Mouse (Mus musculus) fat pad, adult 2 months (tissue): ENCODE results near the gene Rfx7.
"Not testable (repeated sequence)": the region's sequence is repeated elsewhere in the genome, so short reads cannot be mapped to it uniquely, and the experiment has no call there.

ENCODE experiments used
- DNase-seq: peaks from one replicate; pipeline ENCODE4 v3.0.0-alpha.2; 2011; ENCODE audit warnings: low read depth, low spot score; ENCODE audit errors: extremely low read depth

The Rfx7 gene

GRCm38 (mm10) chr9:72662691-72663533 lies 130.9 kb downstream of the Rfx7 start:
- DNase-seq = no peak

DNA sequence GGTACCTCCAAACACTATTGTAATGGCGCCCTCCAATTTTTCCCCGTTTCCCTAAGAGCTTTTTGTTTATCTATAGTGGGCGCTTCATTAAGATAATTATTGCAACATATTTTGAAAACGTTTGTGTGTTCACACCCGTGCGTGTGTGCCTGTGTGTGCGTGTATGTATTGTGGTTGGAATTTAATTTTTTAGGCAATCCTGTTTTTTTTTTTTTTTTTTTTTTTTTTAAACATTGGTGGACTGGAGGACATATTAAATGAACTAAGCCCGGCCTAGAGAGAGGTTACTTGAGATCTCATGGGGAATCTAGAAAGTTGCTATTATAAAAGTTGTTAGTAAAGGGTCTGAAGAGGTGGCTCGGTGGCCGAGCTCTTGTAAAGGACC lies 131.5 kb downstream of the Rfx7 start:
- no peak for DNase-seq

DNA sequence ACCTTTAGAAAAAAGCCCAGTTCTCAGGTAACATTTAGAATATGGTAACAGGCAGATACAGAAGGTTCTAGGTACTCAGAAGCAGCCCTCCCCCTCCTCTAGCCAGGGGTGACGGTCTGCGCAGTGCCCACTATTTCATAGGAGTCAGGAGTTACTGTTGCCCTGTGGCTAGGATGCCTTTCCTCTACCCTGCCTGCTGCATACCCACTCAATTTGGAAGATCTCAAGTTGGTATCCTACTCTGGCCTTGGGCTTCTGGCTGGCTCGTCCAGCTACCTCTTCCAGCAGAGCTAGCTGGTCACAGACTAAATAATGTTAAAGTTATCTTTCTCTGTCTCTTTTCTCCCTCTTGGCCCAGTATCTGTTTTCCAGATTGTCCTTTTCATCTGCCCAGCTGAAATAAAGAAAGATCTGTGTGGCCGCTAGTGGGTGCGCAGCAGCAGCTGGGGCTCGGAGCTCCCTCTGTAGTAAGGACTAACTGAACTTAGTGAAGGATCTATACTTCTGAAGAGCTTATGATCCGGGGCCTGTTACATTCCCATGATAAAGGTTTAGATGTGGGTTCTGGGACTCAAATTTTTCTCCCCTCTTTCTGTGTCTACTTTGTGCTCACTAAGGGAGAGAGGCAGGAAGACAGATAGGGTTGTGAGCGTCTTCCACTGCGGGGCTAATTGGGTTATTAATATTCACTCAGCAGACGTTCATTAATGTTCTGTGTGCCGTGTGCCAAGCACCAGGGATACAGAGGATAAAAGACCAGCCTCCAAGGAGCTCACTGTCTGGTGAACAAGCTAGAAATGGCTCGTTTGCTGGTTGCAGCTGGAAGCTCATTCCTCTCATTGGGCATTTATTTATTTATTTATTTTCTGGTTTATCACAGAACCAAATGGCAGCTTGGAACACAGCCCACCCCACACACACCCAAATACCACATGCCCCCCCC lies 132.6 kb downstream of the Rfx7 start:
- no peak for DNase-seq

- no peak for DNase-seq
These were observed 133.5 kb downstream of the Rfx7 start for GRCm38 (mm10) chr9:72665517-72665916.

GRCm38 (mm10) chr9:72666352-72667021 lies 134.4 kb downstream of the Rfx7 start:
- DNase-seq = not testable (repeated sequence)

GRCm38 (mm10) chr9:72667126-72667525 lies 135.1 kb downstream of the Rfx7 start:
- DNase-seq = no peak

DNA sequence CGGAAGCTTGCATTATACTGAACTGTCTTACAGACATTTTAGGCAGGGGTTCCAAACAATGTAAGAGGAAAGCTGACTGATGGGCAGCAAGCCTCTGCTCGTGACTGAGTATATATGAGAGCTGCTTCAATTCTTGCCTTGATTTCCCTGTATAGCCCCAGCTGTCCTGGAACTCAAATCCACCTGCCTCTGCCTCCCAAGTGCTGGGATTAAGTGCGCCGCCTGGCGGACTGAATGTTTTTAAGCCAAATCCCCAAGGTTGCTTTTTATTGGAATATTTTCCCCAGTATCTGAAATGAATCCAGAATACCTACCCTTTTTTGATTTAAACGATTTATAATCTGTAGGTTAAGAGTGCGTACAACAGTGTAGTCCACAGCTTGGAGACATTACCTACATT lies 137.3 kb downstream of the Rfx7 start:
- no peak for DNase-seq

GRCm38 (mm10) chr9:72672361-72672760 lies 140.3 kb downstream of the Rfx7 start:
- DNase-seq = no peak
